Mouse (Mus musculus): ENCODE measurements around the gene Rnf128. TPM values are rescaled to one million over a fixed set of nuclear protein-coding genes. Genes with fewer than 3 reads are reported as not detected.
"Not testable (repeated sequence)": the region's sequence is repeated elsewhere in the genome, so short reads cannot be mapped to it uniquely, and the experiment has no call there.

Gene Rnf128
- polyA plus RNA-seq, 1 experiment from 2014 or later, result 6.3 TPM

DNA sequence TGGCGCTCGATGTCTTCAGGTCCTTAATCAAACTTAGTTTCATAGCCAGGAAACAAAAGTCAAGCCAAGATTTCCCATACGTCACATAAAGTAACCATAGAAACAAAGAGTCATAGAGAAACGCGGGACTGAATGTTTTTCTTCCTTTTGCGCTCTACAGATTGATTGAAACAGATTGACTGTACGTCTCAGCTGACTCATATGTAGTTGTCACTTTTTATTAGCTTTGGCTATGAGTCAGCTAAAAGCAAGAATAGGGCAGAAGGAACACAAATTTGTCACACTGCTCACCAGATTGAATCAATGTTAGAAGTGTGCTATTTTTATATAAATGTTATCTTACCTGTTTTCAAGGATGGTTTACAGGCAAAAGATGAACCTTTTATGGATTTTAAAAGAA, 19.4 kb upstream of the Rnf128 start:
- no peak overlapping the region for H3K9ac ChIP-seq (ENCODE audit: low read depth, low read length)
- 76% methylated on average over 7 of the region's 7 CpGs for WGBS
- no peaks in the 10 kb centered on the region for H3K4me1 ChIP-seq (ENCODE audit: control insufficient read depth, insufficient read depth, low read length)
- H3K36me3 ChIP-seq (ENCODE audit: control insufficient read depth, insufficient read depth, low read length), result no peaks in the 10 kb centered on the region
- H3K27me3 ChIP-seq (ENCODE audit: control insufficient read depth, insufficient read depth, low read depth, low read length), result no peaks in the 10 kb centered on the region; the same call in 1 of the 2 replicates
- H3K4me3 ChIP-seq (ENCODE audit: low read depth, low read length), result no peak overlapping the region
- H3K27ac ChIP-seq (ENCODE audit: low read length), result no peak overlapping the region
- H3K4me2 ChIP-seq (ENCODE audit: low read length), result no peak overlapping the region
- H3K9me3 ChIP-seq (replicated peaks; ENCODE audit: control insufficient read depth, low read length, poor library complexity, severe bottlenecking), result no peaks in the 10 kb centered on the region
- ATAC-seq, result no peak

- Histone ChIP-seq H3K9ac (ENCODE audit: low read depth, low read length) (no peak overlapping the region), H3K4me2 (ENCODE audit: low read length) (no peak overlapping the region), H3K4me1 (ENCODE audit: control insufficient read depth, insufficient read depth, low read length) (no peaks in the 10 kb centered on the region), H3K27ac (ENCODE audit: low read length) (no peak overlapping the region), H3K27me3 (ENCODE audit: control insufficient read depth, insufficient read depth, low read depth, low read length) (no peaks in the 10 kb centered on the region; the same call in 1 of the 2 replicates), H3K36me3 (ENCODE audit: control insufficient read depth, insufficient read depth, low read length) (no peaks in the 10 kb centered on the region), H3K4me3 (ENCODE audit: low read depth, low read length) (no peak overlapping the region), H3K9me3 (replicated peaks; ENCODE audit: control insufficient read depth, low read length, poor library complexity, severe bottlenecking) (no peaks in the 10 kb centered on the region)
- ATAC-seq, result no peak
- WGBS, result 78% methylated on average over 5 of the region's 5 CpGs
Observed at GRCm38 (mm10) chrX:139550456-139550855, 12.7 kb upstream of the Rnf128 start.

- WGBS, result 86% methylated on average over 2 of the region's 2 CpGs
- no peak overlapping the region for H3K9ac ChIP-seq (ENCODE audit: low read depth, low read length)
- no peaks in the 10 kb centered on the region for H3K36me3 ChIP-seq (ENCODE audit: control insufficient read depth, insufficient read depth, low read length)
- no peak overlapping the region for H3K4me2 ChIP-seq (ENCODE audit: low read length)
- H3K9me3 ChIP-seq (replicated peaks; ENCODE audit: control insufficient read depth, low read length, poor library complexity, severe bottlenecking), result no peaks in the 10 kb centered on the region
- ATAC-seq, result no peak
- no peak overlapping the region for H3K27ac ChIP-seq (ENCODE audit: low read length)
- H3K27me3 ChIP-seq (ENCODE audit: control insufficient read depth, insufficient read depth, low read depth, low read length), result no peaks in the 10 kb centered on the region; the same call in 1 of the 2 replicates
- H3K4me1 ChIP-seq (ENCODE audit: control insufficient read depth, insufficient read depth, low read length), result no peaks in the 10 kb centered on the region
- H3K4me3 ChIP-seq (ENCODE audit: low read depth, low read length), result no peak overlapping the region
Observed at GRCm38 (mm10) chrX:139552090-139552489, 11.0 kb upstream of the Rnf128 start.

DNA sequence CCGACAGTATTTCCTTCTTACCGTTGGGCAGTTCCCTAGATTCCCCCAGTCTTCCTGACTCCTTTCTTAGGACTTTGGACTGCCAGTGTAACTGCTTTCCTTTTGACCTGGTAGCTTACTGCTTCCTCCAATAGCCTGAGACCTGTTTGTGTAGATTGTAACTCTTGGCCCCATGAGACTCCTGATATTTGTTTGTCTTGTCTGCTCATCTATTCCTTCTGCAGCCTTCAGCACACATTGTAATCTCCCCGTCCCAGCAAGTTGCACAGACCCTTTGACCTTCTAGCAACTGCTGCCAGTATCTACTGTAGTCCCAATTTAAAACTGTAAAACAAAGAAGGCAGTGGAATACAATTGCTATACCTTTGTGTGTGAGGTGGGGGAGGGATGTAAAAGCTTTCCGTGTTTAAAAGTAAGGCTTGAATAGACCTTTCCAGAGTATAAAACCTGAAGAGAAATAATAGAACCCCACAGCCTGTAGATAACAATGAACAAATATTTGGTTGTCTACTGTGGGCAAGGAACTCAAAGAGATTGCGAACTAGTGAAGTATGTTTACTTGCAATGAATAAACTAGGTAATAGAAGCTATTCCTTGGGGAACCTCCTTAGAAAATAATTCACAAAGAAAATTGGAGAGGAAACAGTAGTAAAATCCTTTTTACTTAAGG, 726 bp upstream of the Rnf128 start:
- ATAC-seq, result no peak
- 76% methylated on average over 5 of the region's 5 CpGs for WGBS
- Histone ChIP-seq H3K27me3 (ENCODE audit: control insufficient read depth, insufficient read depth, low read depth, low read length) (no peaks in the 10 kb centered on the region; the same call in 1 of the 2 replicates), H3K9me3 (replicated peaks; ENCODE audit: control insufficient read depth, low read length, poor library complexity, severe bottlenecking) (no peaks in the 10 kb centered on the region), H3K4me3 (ENCODE audit: low read depth, low read length) (no peak overlapping the region), H3K4me2 (ENCODE audit: low read length) (no peak overlapping the region), H3K36me3 (ENCODE audit: control insufficient read depth, insufficient read depth, low read length) (no peaks in the 10 kb centered on the region), H3K27ac (ENCODE audit: low read length) (no peak overlapping the region), H3K4me1 (ENCODE audit: control insufficient read depth, insufficient read depth, low read length) (no peaks in the 10 kb centered on the region), H3K9ac (ENCODE audit: low read depth, low read length) (no peak overlapping the region)

GRCm38 (mm10) chrX:139570054-139570453, 6.9 kb downstream of the Rnf128 start:
- H3K27ac ChIP-seq (ENCODE audit: low read length), result no peak overlapping the region
- no peaks in the 10 kb centered on the region for H3K9me3 ChIP-seq (replicated peaks; ENCODE audit: control insufficient read depth, low read length, poor library complexity, severe bottlenecking)
- no peaks in the 10 kb centered on the region for H3K36me3 ChIP-seq (ENCODE audit: control insufficient read depth, insufficient read depth, low read length)
- 93% methylated on average over 3 of the region's 3 CpGs for WGBS
- H3K4me3 ChIP-seq (ENCODE audit: low read depth, low read length), result no peak overlapping the region
- no peaks in the 10 kb centered on the region for H3K4me1 ChIP-seq (ENCODE audit: control insufficient read depth, insufficient read depth, low read length)
- no peak overlapping the region for H3K9ac ChIP-seq (ENCODE audit: low read depth, low read length)
- no peaks in the 10 kb centered on the region; the same call in 1 of the 2 replicates for H3K27me3 ChIP-seq (ENCODE audit: control insufficient read depth, insufficient read depth, low read depth, low read length)
- ATAC-seq, result no peak
- H3K4me2 ChIP-seq (ENCODE audit: low read length), result no peak overlapping the region

GRCm38 (mm10) chrX:139578649-139579278, 15.6 kb downstream of the Rnf128 start:
- Histone ChIP-seq H3K4me2 (ENCODE audit: low read length) (no peak overlapping the region), H3K9ac (ENCODE audit: low read depth, low read length) (no peak overlapping the region), H3K27ac (ENCODE audit: low read length) (no peak overlapping the region), H3K9me3 (replicated peaks; ENCODE audit: control insufficient read depth, low read length, poor library complexity, severe bottlenecking) (no peaks in the 10 kb centered on the region), H3K36me3 (ENCODE audit: control insufficient read depth, insufficient read depth, low read length) (no peaks in the 10 kb centered on the region), H3K27me3 (ENCODE audit: control insufficient read depth, insufficient read depth, low read depth, low read length) (no peaks in the 10 kb centered on the region), H3K4me1 (ENCODE audit: control insufficient read depth, insufficient read depth, low read length) (no peaks in the 10 kb centered on the region), H3K4me3 (ENCODE audit: low read depth, low read length) (no peak overlapping the region)
- WGBS, result 75% methylated on average over 6 of the region's 6 CpGs
- ATAC-seq, result no peak

DNA sequence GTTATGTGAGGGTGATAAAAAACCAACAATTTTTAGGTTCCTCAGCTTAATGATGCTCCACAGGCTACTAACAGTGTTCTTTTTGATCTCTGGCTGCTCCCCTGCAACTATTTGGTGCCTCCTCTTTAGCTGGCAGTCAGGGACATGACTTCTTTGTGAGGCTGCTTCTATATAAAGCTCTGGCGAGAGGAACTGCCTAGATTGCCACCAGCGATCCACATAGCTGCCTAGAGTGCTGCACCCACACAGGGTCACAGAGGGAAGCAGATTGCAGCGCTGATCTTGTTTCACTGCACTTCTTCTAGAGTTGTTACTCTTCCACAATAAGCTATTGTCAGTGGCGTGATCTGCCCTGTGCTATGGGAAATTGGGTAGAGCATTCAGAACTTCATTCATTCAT, 20.5 kb downstream of the Rnf128 start:
- no peak for ATAC-seq
- Histone ChIP-seq H3K9ac (ENCODE audit: low read depth, low read length) (no peak overlapping the region), H3K9me3 (replicated peaks; ENCODE audit: control insufficient read depth, low read length, poor library complexity, severe bottlenecking) (no peaks in the 10 kb centered on the region), H3K36me3 (ENCODE audit: control insufficient read depth, insufficient read depth, low read length) (no peaks in the 10 kb centered on the region), H3K4me2 (ENCODE audit: low read length) (no peak overlapping the region), H3K27me3 (ENCODE audit: control insufficient read depth, insufficient read depth, low read depth, low read length) (no peaks in the 10 kb centered on the region), H3K4me3 (ENCODE audit: low read depth, low read length) (no peak overlapping the region), H3K27ac (ENCODE audit: low read length) (no peak overlapping the region), H3K4me1 (ENCODE audit: control insufficient read depth, insufficient read depth, low read length) (no peaks in the 10 kb centered on the region)
- 43% methylated on average over 4 of the region's 4 CpGs for WGBS

DNA sequence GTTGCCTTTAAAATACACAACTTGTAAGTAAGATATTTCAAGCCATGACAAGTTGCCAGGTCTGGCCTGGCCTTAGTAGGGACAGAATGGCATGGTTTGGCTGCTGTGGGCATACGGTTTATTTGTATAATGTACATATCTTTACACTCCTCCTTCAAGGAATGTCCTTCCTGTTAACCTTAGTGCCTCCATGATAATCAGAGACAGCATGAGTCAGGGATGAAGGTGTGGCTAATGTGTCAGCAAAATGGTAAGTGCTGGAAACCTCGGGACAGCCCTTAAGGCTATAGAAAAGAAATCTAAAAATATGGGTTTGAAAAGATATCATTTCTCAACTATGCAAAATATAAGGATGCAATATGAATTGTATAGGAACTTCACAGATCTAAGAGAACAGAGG, 23.6 kb downstream of the Rnf128 start:
- not testable (repeated sequence) for H3K4me3 ChIP-seq (ENCODE audit: low read depth, low read length); H3K9me3 ChIP-seq (replicated peaks; ENCODE audit: control insufficient read depth, low read length, poor library complexity, severe bottlenecking); H3K4me2 ChIP-seq (ENCODE audit: low read length); H3K4me1 ChIP-seq (ENCODE audit: control insufficient read depth, insufficient read depth, low read length); H3K27me3 ChIP-seq (ENCODE audit: control insufficient read depth, insufficient read depth, low read depth, low read length); H3K27ac ChIP-seq (ENCODE audit: low read length); H3K36me3 ChIP-seq (ENCODE audit: control insufficient read depth, insufficient read depth, low read length); H3K9ac ChIP-seq (ENCODE audit: low read depth, low read length); ATAC-seq
- 74% methylated on average over 2 of the region's 2 CpGs for WGBS

DNA sequence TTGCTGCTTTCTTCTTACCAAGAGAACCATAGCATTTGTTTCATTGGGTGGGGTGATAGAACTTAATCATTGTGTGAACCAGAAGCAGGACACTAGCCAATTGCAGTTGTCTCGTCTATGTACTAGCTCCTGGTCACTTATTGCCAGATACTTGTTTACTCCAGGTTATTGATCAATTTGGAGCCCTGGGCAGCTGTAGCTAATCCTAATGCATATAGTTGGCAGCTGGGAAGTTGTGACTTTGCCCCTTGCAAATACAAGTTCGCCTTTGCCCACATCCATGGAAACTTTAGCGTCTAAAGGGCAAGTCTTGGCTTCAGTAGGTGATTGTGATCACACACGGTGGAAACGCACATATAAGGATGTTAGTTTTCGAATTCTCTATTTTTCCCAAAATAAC, 33.3 kb downstream of the Rnf128 start:
- Histone ChIP-seq H3K4me1 (ENCODE audit: control insufficient read depth, insufficient read depth, low read length) (no peaks in the 10 kb centered on the region), H3K4me2 (ENCODE audit: low read length) (no peak overlapping the region), H3K36me3 (ENCODE audit: control insufficient read depth, insufficient read depth, low read length) (no peaks in the 10 kb centered on the region), H3K27ac (ENCODE audit: low read length) (no peak overlapping the region), H3K4me3 (ENCODE audit: low read depth, low read length) (no peak overlapping the region), H3K27me3 (ENCODE audit: control insufficient read depth, insufficient read depth, low read depth, low read length) (peaks cover 2% of the 10 kb centered on the region), H3K9ac (ENCODE audit: low read depth, low read length) (no peak overlapping the region), H3K9me3 (replicated peaks; ENCODE audit: control insufficient read depth, low read length, poor library complexity, severe bottlenecking) (no peaks in the 10 kb centered on the region)
- no peak for ATAC-seq
- 86% methylated on average over 6 of the region's 6 CpGs for WGBS

Data from midbrain, embryonic 16.5 days (tissue).